Mouse (Mus musculus): ENCODE measurements around the gene Nid1.
A peak's percentile ranks its signal among the peaks of the same experiment; 100 is the strongest.
"Not testable (repeated sequence)": the region's sequence is repeated elsewhere in the genome, so short reads cannot be mapped to it uniquely, and the experiment has no call there.

Gene Nid1

DNA sequence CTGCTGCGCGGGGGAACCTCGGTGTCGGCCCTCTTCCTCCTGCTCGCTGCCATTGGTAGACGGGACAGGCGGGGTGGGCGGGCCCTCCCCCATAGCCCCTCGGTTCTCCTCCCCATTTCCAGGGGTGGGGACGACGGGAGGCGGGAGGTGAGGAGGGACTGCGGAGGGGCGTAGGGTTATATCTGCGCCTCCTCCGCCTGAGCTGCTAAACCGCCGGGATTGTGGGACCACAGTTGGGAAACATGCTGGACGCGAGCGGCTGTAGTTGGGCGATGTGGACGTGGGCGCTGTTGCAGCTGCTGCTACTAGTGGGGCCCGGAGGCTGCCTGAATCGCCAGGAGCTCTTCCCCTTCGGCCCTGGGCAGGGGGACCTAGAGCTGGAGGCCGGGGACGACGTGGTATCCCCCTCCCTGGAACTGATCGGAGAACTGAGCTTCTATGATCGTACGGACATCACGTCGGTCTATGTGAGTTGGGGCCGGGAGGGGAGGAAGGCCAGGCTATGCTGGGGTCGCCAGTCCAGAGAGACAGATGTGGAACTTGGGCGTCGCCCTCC, at the start of gene Nid1:
Gene Nid1 (plus strand): TSS at position 92 of the 556 bp plus-strand sequence.
- peak; percentile 25 for DNase-seq (ENCODE audit: low read depth, low spot score)

DNA sequence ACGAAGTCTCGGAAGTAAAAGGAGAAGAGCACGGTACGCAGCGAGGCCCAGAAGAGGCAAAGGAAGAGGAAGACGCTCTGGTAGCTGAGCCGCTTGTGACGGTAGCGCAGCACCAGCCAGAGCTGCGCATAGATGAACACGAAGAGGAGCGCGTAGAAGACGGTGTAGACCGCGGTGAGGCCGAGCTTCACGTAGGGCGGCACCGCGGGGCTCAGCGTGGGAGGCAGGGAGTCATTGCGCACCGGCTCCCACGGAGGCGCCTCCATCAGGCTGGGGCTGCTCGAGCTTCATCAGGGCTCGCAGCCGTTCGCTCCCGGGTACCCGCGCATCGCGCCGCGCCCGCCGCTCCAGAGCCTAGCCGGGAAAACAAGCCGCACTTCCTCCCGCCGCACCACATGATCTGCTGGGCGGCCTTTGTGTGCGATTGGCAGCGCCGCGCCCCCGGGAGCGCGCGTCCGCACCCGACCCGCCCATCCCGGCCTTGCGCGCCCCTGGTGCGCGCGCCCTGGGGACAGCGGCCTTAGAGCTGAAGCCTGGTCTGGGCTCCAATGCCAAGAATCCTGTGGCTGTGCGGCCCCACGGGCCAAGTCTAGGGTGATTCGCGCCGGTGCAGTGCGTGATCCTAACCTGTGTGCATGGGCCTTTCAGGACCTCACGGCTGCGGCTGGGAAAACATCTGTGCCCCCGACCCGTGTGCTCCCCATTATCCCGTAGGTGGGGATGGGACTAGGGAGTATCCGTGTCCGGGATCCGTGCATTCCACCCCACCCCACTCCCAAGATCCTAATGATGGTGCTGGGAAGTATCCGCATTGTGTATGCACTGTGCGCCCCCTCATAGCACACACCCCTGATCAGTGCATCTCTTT, 43.9 kb upstream of the Nid1 start, which contains the start of gene Gpr137b:
Gene Gpr137b (minus strand): TSS at position 787 of the 868 bp plus-strand sequence.
- peak; percentile 43 for DNase-seq (ENCODE audit: low read depth, low spot score)

DNA sequence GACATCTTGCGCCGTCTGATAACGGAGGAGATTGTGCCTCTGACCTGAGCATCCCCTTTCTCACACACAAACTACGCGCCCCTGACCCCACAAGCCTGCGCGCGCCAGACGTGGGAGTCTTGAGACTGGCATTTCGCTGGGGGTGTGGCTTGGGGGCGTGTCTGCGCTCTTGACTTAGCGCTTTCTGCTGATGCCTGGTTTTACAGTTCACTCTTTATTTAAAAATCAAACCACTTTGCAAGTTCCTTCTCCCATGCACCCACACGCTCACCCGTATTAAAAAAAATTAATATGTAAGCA, 43.3 kb upstream of the Nid1 start:
- peak; percentile 58 for DNase-seq (ENCODE audit: low read depth, low spot score)

DNA sequence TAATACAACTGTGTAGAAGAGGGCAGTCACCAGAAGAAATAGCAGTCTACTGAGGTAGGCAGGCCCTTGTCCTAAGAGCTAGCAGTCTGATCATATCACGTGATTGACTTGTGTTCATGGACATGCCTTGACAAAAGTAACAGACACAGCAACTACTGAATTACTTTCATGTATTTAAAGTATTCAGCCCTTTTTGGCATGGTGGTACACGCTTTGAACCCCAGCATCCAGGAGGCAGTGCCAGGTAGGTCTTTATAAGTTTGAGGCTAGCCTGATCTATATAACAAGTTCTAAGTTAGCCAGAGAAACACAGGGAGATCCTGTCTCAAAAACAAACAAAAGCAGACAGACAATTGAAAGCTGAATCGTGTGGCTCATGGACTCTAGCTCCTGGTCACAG, 36.5 kb upstream of the Nid1 start:
- DNase-seq (ENCODE audit: low read depth, low spot score) = not testable (repeated sequence)

DNA sequence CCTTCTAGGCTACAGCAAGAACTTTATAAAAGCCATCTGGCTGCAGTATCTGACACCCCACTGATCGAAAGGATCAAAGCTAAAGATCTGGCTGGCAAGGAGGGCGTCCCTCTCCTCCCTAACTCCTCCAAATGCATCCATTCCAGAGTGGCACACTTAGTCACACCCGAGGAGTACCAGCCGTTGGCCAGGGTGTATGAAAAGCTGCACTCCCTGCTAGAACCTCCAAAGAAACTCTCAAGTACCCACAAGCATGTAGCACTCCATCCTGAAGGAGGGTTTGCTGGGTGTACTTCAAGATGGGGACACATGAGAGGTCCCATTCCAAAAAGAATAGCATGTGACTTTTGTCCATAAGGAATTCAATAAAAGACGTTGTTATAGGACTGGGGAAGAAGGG, 34.5 kb upstream of the Nid1 start:
- not testable (repeated sequence) for DNase-seq (ENCODE audit: low read depth, low spot score)

DNA sequence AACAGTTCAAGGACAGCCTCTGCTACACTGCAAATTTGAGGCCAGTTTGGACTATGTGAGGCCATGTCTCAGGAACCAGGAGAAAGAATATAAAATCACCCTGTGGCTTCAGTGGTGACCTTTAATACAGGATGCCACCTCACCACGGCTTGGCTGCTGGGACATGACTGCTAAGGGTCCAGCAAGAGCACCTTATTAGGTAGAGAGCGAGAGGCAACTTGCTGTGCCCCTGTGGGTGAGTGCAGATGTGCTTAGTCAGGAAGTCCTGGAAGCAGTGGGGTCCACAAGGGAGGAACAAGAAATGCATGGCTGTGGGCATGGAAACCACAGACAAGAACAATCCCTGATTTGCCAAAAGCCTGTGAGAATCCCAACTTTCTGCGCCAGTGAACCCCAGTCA, 34.0 kb upstream of the Nid1 start:
- not testable (repeated sequence) for DNase-seq (ENCODE audit: low read depth, low spot score)

DNA sequence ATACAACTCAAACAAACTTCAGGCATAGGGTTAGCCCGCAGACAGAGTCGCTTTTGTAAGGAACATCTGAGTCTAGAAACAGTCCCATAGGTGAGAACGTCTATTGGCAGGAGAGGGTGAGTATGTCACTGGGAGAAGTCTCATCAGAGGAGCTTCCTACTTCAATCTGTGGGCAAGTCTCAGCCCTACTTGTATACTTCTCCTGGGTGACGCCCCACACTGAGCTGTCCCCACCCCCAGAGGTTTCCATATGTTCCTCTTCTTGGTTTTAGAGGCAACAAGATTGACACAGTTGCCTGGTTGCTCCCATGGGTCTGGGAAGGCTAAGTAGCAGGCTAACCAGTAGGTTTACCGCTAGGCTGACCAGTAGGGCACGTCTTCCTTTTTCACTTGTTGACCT, 33.5 kb upstream of the Nid1 start:
- DNase-seq (ENCODE audit: low read depth, low spot score) = not testable (repeated sequence)

DNA sequence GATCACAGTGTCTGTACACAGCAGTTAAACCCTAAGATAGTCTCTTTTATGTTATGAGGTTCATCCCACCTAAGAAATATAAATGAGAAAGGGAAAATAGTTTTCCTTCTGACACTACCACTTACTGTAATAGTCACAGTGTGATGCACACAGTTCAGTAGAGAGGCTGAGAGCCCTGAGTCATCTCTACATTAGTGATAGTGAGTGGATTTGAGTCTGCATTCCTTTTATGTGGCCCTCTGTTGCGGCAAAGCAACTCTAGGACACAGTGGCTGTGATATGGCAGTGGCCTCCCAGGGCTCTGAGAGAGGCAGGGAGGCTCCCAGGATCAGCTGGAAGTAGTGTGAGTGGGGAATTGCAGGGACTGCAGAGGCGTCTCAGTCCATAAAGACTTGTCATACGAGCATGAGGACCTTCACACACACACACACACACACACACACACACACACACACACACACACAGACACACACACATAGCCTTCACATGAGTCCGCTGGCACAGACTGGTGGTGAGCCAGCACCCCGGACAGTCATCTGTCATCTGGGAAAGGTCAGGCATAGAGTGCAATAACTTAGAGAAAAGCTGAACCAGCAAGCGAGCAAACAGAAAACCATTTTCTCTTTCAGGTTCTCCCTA, 32.7 kb upstream of the Nid1 start:
- DNase-seq (ENCODE audit: low read depth, low spot score) = not testable (repeated sequence)

DNA sequence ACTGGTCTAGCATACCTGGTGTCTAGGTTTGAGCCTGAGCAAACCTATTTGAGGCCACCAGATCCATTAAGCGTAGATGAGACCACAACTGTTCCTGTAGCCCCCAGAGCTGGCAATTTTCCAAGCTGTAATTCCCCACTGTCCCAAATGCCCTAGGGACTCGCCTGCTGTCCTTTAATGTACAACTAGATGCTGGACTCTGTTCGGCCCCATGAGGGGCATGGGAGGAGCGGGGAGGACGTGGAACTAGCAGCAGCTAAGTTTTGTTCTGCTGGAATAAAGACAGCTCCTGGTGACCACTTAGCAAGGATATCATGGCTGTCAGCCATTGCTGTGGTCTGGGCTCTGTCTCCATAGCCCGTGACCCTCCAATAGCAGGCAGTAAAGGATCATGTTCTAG, 31.8 kb upstream of the Nid1 start:
- DNase-seq (ENCODE audit: low read depth, low spot score) = not testable (repeated sequence)

DNA sequence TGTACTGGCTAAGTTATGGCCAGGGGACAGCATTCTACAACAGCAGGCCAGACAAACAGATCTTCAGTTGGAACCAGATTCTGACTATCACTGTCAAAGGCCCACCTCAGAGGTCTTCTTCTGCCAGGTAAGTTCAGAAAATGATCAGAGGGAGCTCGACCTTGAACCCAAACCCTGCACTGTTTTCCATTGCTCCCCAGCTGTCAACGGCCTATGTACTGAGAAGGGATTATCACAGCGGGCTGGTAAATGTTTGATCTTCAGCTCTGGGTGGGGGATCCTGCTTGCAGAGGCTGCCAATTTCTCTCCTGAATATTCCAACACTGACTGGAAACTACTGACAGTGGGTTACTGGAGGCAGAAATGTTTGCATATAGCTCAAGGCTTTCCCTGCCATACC, 23.1 kb upstream of the Nid1 start:
- no peak for DNase-seq (ENCODE audit: low read depth, low spot score)

DNA sequence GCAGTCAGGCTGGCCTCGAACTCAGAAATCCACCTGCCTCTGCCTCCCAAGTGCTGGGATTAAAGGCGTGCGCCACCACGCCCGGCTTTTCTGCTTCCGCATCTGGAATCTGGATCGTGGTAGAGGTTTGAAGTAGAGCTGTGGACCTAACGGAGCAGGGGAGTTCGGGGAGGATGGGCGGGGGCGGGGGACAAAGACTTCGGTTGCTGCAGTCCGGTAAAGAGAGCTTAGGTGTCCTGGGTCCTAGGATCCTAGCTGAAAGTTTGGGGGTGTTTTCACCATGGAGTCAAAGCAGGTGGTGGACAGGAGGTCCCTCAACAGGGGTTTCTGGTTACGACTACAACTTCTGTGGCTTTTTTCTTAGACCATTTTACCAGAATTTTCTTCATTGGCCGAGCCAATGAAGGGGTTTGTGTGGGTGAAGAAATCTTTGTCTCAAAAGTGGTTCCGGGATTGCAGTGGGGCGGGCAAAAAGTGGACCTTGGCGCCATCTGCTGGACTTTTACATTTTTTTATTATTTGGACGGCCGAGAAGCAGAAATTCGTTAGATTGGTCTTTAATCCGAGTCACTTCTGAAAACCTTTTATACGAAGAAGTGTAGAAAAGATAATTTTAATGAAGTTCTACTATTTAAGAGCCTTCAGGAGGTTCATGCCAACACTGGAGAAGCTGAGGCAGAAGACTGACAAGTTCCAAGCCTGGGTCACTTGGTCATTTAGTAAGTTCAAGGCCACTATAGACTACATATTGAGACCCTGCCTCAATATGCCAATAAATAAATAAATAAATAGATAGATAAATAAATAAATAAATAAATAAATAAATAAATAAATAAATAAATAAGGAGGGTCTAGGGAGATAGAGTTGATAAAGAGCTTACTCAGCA, 22.0 kb upstream of the Nid1 start:
- peak; percentile 76 for DNase-seq (ENCODE audit: low read depth, low spot score)

DNA sequence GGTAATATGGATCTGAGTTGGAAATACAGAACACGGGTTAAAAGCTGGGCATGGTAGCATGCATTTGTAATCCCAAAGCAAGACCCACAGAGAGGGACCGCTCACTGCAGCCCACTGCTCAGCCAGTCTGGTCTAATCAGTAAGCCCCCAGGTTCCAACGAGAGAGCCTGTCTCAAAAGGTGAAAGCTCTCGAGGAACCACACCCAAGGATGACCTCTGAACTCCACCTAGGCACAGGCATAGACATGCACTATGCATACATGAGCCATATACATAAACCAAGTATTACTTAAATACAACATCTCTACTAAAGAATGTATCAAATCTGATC, 21.4 kb upstream of the Nid1 start:
- DNase-seq (ENCODE audit: low read depth, low spot score) = not testable (repeated sequence)

DNA sequence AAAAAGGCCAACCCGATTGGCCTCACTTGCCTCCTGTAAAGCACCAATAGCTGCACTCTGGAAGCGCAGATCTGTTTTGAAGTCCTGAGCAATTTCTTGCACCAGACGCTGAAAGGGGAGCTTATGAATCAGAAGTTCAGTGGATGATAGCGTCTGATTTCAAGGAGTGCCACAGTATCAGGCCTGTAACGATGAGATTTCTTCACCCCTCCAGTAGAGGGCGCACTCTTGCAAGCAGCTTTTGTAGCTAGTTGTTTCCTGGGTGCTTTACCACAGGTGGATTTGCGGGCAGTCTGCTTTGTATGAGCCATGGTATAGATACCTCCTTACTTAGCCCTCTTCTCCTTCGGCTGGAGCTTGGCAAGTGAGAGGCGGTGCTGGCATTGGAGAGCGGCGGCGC, 18.5 kb upstream of the Nid1 start:
- DNase-seq (ENCODE audit: low read depth, low spot score) = not testable (repeated sequence)

DNA sequence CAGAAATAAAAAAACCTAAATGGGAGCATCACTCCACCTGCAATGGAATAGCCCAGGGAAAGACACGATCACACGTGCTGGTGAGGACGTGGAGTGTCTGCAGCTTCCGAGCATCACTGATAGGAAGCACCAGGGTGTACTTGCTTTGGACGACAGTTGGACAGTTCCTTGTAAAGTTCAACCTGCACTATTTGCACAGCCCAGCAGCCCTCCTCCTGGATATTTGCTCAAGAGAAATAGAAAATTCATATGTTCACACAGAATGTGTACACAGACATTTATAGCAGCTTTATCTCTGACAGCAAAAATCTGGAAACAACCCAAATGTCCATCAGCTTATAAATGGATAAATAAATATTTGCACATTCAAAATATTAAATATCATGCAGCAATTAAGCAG, 14.1 kb upstream of the Nid1 start:
- DNase-seq (ENCODE audit: low read depth, low spot score) = not testable (repeated sequence)

DNA sequence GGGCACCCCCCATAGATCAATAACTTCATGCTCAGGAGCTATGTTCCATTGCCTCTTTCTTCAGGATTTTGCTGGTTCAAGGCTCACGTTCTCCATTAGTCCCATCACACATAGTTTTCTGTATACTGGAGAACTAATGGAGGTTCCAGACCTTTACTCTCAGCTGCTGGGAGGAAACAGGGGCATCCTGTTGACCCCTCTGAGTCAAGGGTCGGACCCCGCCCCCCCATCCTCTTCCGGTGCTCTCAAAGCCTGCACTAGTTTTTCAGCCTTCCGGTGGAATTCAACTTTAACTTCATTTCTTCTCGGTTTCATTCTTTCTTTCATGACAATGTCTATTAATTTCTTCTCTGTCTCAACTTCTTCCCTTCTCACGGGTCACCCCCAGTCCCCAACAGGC, 1.2 kb upstream of the Nid1 start:
- not testable (repeated sequence) for DNase-seq (ENCODE audit: low read depth, low spot score)

DNA sequence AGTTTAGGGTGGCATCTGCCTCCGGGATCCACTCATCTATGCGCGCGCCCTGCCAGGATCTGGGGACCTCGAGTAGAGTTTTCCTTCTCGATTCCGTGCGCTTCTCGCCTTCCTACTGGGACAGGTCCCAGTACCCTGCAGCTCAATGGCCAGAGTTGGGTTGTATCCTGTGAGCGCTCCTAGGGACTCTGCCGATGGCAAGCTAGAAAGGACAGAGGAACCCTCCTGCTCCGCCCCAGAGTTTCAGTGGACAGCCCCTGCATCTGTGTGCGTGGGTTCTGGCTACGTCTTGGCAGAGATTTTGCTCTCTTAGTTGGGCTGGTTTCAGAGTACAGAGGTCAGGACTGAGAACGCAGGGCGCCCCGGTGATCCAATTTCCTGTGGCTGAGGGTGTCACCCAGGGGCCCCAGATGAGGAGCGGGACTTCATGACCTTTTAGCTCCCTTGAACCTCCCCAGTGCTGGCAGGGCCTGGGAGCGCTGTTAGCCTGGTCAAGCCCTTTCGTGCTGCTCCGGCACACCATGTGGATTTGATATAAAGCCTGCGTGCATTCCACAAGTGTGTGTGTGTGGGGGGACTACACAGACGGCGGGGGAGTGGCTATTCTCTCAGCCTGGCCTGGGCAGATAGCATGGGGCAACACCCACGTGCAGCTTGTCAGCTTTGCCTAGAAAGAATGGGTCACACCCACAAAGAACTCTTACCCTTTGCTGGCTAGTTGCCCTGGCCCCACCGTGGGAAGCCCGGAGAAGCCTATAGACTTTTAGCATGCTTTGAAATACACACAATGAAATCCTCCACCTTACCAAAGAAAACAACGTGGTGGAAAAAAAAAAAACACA, 982 bp downstream of the Nid1 start:
- DNase-seq (ENCODE audit: low read depth, low spot score) = peak; percentile 73

DNA sequence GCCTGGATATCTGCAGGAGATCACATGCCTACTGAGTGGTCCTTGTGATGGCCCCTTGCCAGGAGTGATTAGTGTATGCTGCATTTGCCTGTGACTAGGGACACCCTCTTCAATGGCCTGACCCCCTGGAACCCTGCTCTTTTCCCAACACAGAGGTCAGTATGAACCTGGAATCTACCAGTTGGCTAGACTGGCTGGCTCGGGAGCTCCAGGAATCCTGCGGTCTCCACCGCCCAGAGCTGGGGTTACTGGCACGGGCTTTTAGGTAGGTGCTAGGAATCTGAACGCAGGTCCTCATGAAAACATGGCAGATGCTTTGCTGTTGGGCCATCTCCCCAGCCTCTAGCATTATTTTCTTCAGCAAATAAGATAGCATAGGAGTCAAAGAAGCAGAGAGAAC, 8.2 kb downstream of the Nid1 start:
- DNase-seq (ENCODE audit: low read depth, low spot score) = not testable (repeated sequence)

DNA sequence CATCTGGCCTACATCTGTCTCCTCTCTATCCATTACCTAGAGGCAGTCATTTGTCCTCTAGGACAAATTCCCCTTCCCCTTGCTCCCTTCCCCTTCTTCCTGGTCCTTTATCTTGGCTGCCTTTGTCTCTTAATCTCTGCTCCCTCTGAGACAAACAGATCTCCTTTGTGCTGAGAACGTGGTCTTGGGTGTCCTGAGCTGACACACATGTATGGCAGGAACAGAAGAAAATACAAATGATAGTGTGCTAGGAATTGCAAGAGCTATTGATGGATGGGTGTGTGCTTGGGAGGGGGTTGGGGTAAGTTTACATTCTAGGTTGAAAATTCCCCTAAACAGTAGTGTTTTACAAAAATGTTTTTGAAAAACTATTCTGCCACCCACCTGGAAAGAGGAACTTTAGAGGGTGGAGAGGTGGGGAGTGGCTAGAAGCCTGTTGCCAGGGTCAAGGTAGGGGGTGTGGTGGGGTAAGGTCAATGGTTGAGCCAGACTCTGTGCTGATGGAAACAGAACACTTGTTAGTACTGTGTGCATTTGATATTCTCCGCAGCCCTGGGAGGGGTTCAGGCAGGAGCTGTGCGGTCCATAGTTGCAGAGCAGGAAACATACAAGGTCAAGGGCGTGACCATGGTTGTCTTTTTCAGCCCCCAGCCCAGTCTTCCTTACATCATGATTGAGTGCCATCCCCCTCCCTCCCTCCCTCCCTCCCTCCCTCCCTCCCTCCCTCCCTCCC, 9.5 kb downstream of the Nid1 start:
- not testable (repeated sequence) for DNase-seq (ENCODE audit: low read depth, low spot score)

DNA sequence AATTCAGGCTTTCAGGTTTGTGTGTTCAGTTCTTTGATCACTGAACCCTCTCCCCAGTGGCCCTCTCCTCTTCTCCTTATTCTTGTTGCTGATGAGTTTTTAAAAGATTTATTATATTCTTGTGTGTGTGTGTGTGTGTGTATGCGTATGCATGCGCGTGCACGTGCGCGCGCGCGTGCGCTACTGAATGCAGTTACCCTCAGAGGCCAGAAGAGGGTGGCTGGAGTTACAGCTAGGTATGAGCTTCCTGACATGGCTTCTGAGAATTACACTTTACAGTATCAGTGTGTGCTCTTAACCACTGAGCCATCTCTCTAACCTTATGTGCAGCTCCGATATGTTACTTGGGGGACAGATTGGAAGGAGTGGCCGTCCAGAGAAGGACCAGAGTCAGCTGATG, 12.6 kb downstream of the Nid1 start:
- not testable (repeated sequence) for DNase-seq (ENCODE audit: low read depth, low spot score)

DNA sequence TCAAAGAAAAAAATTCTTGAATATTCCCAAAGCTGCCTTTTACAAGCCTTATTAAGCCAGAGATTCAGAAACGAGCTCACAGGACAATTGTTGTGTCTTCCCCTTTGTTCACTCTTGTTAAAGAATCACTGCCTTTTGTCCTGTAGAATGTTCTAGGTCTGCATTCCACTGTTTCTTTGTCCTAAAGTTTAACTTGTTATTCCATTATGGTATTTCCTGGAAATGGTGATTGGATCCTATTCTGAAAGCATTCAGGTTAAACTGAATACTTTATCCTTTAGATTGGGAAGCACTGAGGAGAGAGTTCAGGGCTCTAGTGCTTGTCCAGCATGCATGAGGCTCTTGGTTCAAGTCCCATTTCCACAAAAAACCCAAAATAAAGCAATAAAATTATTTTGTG, 13.6 kb downstream of the Nid1 start:
- DNase-seq (ENCODE audit: low read depth, low spot score) = not testable (repeated sequence)

Data from 3T3-L1 (cell line).